Mouse (Mus musculus) liver, embryonic 12.5 days (tissue): Measurements from ENCODE around the gene Rmnd5a. TPM values are rescaled to one million over a fixed set of nuclear protein-coding genes. Genes with fewer than 3 reads are reported as not detected.

Source experiments
- ATAC-seq: fragments of 200-750 bp; cut with Nextera tagmentation; 2 replicates; pipeline ENCODE4 v1.8.0; 2017; ENCODE audit warnings: moderate number of reproducible peaks, mild to moderate bottlenecking, moderate library complexity
- H3K27ac ChIP-seq: fragments of 300-500 bp; sonication (generic); 2 replicates; pipeline ENCODE4 v1.5.1; 2016; ENCODE audit warnings: mild to moderate bottlenecking
- H3K27me3 ChIP-seq: fragments of 300-500 bp; sonication (generic); replicated peaks from 2 replicates; pipeline ENCODE4 v1.6.1; 2016; ENCODE audit warnings: mild to moderate bottlenecking, moderate library complexity
- H3K36me3 ChIP-seq: fragments of 300-500 bp; sonication (generic); 2 replicates; pipeline ENCODE4 v1.6.1; 2016; ENCODE audit warnings: mild to moderate bottlenecking, moderate library complexity
- H3K4me1 ChIP-seq: fragments of 300-500 bp; sonication (generic); 2 replicates; pipeline ENCODE4 v1.6.1; 2016
- H3K4me2 ChIP-seq: fragments of 300-500 bp; sonication (generic); 2 replicates; pipeline ENCODE4 v1.6.1; 2016; ENCODE audit warnings: mild to moderate bottlenecking, moderate library complexity
- H3K4me3 ChIP-seq: fragments of 300-500 bp; sonication (generic); 2 replicates; pipeline ENCODE4 v1.5.1; 2016; ENCODE audit warnings: mild to moderate bottlenecking, moderate library complexity
- H3K9ac ChIP-seq: fragments of 300-500 bp; sonication (generic); 2 replicates; pipeline ENCODE4 v1.6.1; 2016; ENCODE audit warnings: mild to moderate bottlenecking, moderate library complexity
- H3K9me3 ChIP-seq: fragments of 300-500 bp; sonication (generic); replicated peaks from 2 replicates; pipeline ENCODE4 v1.6.1; 2016; ENCODE audit warnings: mild to moderate bottlenecking, moderate library complexity
- WGBS: fragments of 180-500 bp; shearing (Covaris S2); methylation state at CpG from one replicate; pipeline ENCODE4 v1.1.7; 2016; ENCODE audit not compliant: insufficient replicate concordance; 5-methylcytosine and 5-hydroxymethylcytosine counted together
- polyA plus RNA-seq: library from polyadenylated mRNA; unstranded; fragments of >200 nt; fragmentation: Nextera tagmentation; extraction: Ambion mirVana; gene quantifications from 2 replicates; pipeline ENCODE4 v1.2.1, GENCODE M21; 2016

Rmnd5a gene
- polyA plus RNA-seq, 1 experiment from 2014 or later, result 11.6 TPM

- Histone ChIP-seq H3K4me2 (peak overlapping the region; percentile 95), H3K4me3 (peak overlapping the region; percentile 99), H3K36me3 (no peaks in the 10 kb centered on the region), H3K4me1 (peaks cover 48% of the 10 kb centered on the region), H3K27ac (peak overlapping the region; percentile 96), H3K27me3 (no peaks in the 10 kb centered on the region), H3K9me3 (no peaks in the 10 kb centered on the region), H3K9ac (peak overlapping the region; percentile 99)
- ATAC-seq, result no peak
- 2% methylated on average over 62 of the region's 62 CpGs for WGBS
Measured at GRCm38 (mm10) chr6:71439506-71440216, 776 bp downstream of the Rmnd5a start.

GRCm38 (mm10) chr6:71438070-71438469 lies 2.4 kb downstream of the Rmnd5a start:
- Histone ChIP-seq H3K4me3 (no peak overlapping the region), H3K27me3 (no peaks in the 10 kb centered on the region), H3K27ac (no peak overlapping the region), H3K4me1 (peaks cover 48% of the 10 kb centered on the region), H3K4me2 (peak overlapping the region; percentile 95), H3K9me3 (no peaks in the 10 kb centered on the region), H3K9ac (no peak overlapping the region), H3K36me3 (no peaks in the 10 kb centered on the region)
- ATAC-seq, result no peak
- 66% methylated on average over 1 of the region's 1 CpGs for WGBS

GRCm38 (mm10) chr6:71427996-71428725 lies 12.3 kb downstream of the Rmnd5a start:
- Histone ChIP-seq H3K9me3 (no peaks in the 10 kb centered on the region), H3K27ac (no peak overlapping the region), H3K4me2 (no peak overlapping the region), H3K4me3 (no peak overlapping the region), H3K36me3 (peaks cover 31% of the 10 kb centered on the region), H3K9ac (no peak overlapping the region), H3K27me3 (no peaks in the 10 kb centered on the region), H3K4me1 (peaks cover 6% of the 10 kb centered on the region)
- ATAC-seq, result no peak
- 75% methylated on average over 4 of the region's 4 CpGs for WGBS

- H3K27me3 ChIP-seq, result no peaks in the 10 kb centered on the region
- no peak overlapping the region for H3K27ac ChIP-seq
- no peak overlapping the region for H3K4me2 ChIP-seq
- no peaks in the 10 kb centered on the region for H3K9me3 ChIP-seq
- H3K4me3 ChIP-seq, result no peak overlapping the region
- WGBS, result 76% methylated on average over 6 of the region's 6 CpGs
- H3K36me3 ChIP-seq, result peaks cover 31% of the 10 kb centered on the region
- no peaks in the 10 kb centered on the region for H3K4me1 ChIP-seq
- no peak for ATAC-seq
- H3K9ac ChIP-seq, result no peak overlapping the region
Measured at GRCm38 (mm10) chr6:71425681-71426080, 14.8 kb downstream of the Rmnd5a start.

- Histone ChIP-seq H3K36me3 (peaks cover 24% of the 10 kb centered on the region), H3K4me3 (no peak overlapping the region), H3K9me3 (no peaks in the 10 kb centered on the region), H3K27ac (no peak overlapping the region), H3K27me3 (no peaks in the 10 kb centered on the region), H3K9ac (no peak overlapping the region), H3K4me2 (no peak overlapping the region), H3K4me1 (no peaks in the 10 kb centered on the region)
- no peak for ATAC-seq
- 93% methylated on average over 3 of the region's 3 CpGs for WGBS
Measured at GRCm38 (mm10) chr6:71423116-71423515, 17.3 kb downstream of the Rmnd5a start.

- no peaks in the 10 kb centered on the region for H3K9me3 ChIP-seq
- H3K4me3 ChIP-seq, result no peak overlapping the region
- H3K36me3 ChIP-seq, result peaks cover 16% of the 10 kb centered on the region
- no peaks in the 10 kb centered on the region for H3K4me1 ChIP-seq
- no peaks in the 10 kb centered on the region for H3K27me3 ChIP-seq
- no peak overlapping the region for H3K9ac ChIP-seq
- no peak for ATAC-seq
- 87% methylated on average over 3 of the region's 3 CpGs for WGBS
- H3K27ac ChIP-seq, result no peak overlapping the region
- no peak overlapping the region for H3K4me2 ChIP-seq
Measured at GRCm38 (mm10) chr6:71422162-71422561, 18.3 kb downstream of the Rmnd5a start.

- Histone ChIP-seq H3K4me3 (no peak overlapping the region), H3K9me3 (no peaks in the 10 kb centered on the region), H3K4me1 (no peaks in the 10 kb centered on the region), H3K27me3 (no peaks in the 10 kb centered on the region), H3K9ac (no peak overlapping the region), H3K4me2 (no peak overlapping the region), H3K36me3 (peaks cover 8% of the 10 kb centered on the region), H3K27ac (no peak overlapping the region)
- no peak for ATAC-seq
- WGBS, result 77% methylated on average over 6 of the region's 6 CpGs
Measured at GRCm38 (mm10) chr6:71420848-71421247, 19.6 kb downstream of the Rmnd5a start.

GRCm38 (mm10) chr6:71418874-71419273 lies 21.6 kb downstream of the Rmnd5a start:
- 84% methylated on average over 3 of the region's 3 CpGs for WGBS
- H3K9ac ChIP-seq, result no peak overlapping the region
- H3K4me1 ChIP-seq, result no peaks in the 10 kb centered on the region
- H3K36me3 ChIP-seq, result peaks cover 9% of the 10 kb centered on the region
- H3K27ac ChIP-seq, result no peak overlapping the region
- H3K27me3 ChIP-seq, result no peaks in the 10 kb centered on the region
- H3K9me3 ChIP-seq, result no peaks in the 10 kb centered on the region
- no peak for ATAC-seq
- H3K4me2 ChIP-seq, result no peak overlapping the region
- H3K4me3 ChIP-seq, result no peak overlapping the region

GRCm38 (mm10) chr6:71415446-71415845 lies 25.0 kb downstream of the Rmnd5a start:
- Histone ChIP-seq H3K4me2 (no peak overlapping the region), H3K27ac (no peak overlapping the region), H3K27me3 (no peaks in the 10 kb centered on the region), H3K4me1 (peaks cover 6% of the 10 kb centered on the region; the same call in 1 of the 2 replicates), H3K4me3 (no peak overlapping the region), H3K9me3 (no peaks in the 10 kb centered on the region), H3K36me3 (peaks cover 26% of the 10 kb centered on the region), H3K9ac (no peak overlapping the region)
- 81% methylated on average over 3 of the region's 3 CpGs for WGBS
- no peak for ATAC-seq

GRCm38 (mm10) chr6:71414624-71415023 lies 25.8 kb downstream of the Rmnd5a start:
- Histone ChIP-seq H3K9me3 (no peaks in the 10 kb centered on the region), H3K27me3 (no peaks in the 10 kb centered on the region), H3K4me2 (no peak overlapping the region), H3K4me3 (no peak overlapping the region), H3K9ac (no peak overlapping the region), H3K27ac (no peak overlapping the region), H3K36me3 (peaks cover 26% of the 10 kb centered on the region), H3K4me1 (peaks cover 10% of the 10 kb centered on the region)
- 83% methylated on average over 4 of the region's 4 CpGs for WGBS
- ATAC-seq, result no peak

GRCm38 (mm10) chr6:71398829-71399609 lies 41.4 kb downstream of the Rmnd5a start:
- H3K27ac ChIP-seq, result no peak overlapping the region
- ATAC-seq, result no peak
- 79% methylated on average over 4 of the region's 4 CpGs for whole genome bisulfite sequencing
- H3K9me3 ChIP-seq, result no peaks in the 10 kb centered on the region
- H3K36me3 ChIP-seq, result peaks cover 46% of the 10 kb centered on the region
- H3K9ac ChIP-seq, result no peak overlapping the region
- no peaks in the 10 kb centered on the region for H3K4me1 ChIP-seq
- H3K4me2 ChIP-seq, result no peak overlapping the region
- H3K4me3 ChIP-seq, result no peak overlapping the region
- H3K27me3 ChIP-seq, result no peaks in the 10 kb centered on the region

- H3K4me1 ChIP-seq, result no peaks in the 10 kb centered on the region
- no peak overlapping the region for H3K9ac ChIP-seq
- no peak overlapping the region for H3K4me2 ChIP-seq
- H3K9me3 ChIP-seq, result no peaks in the 10 kb centered on the region
- H3K27me3 ChIP-seq, result no peaks in the 10 kb centered on the region
- H3K36me3 ChIP-seq, result peaks cover 65% of the 10 kb centered on the region
- H3K4me3 ChIP-seq, result no peak overlapping the region
- no peak overlapping the region for H3K27ac ChIP-seq
- WGBS, result 83% methylated on average over 6 of the region's 6 CpGs
- no peak for ATAC-seq
Measured at GRCm38 (mm10) chr6:71396761-71397160, 43.7 kb downstream of the Rmnd5a start.
